Mouse (Mus musculus): ENCODE results near the gene Timd2. TPM values are rescaled to one million over a fixed set of nuclear protein-coding genes. Genes with fewer than 3 reads are reported as not detected.
"Not testable (repeated sequence)": the region's sequence is repeated elsewhere in the genome, so short reads cannot be mapped to it uniquely, and the experiment has no call there.

Timd2 gene
- polyA plus RNA-seq (2015; fragmentation: Nextera tagmentation; extraction: Ambion mirVana), result not detected in 2 replicates

GRCm38 (mm10) chr11:46706664-46707356, at the start of gene Timd2:
TSS of gene Timd2 (minus strand) at chr11:46707061.
- no peak within 1 kb of the TSS for H3K4me2 ChIP-seq
- no peak within 1 kb of the TSS for H3K27ac ChIP-seq (replicated peaks)
- 90% methylated on average over 6 of the region's 6 CpGs for WGBS
- no peak within 1 kb of the TSS for H3K4me3 ChIP-seq (replicated peaks)
- no peak within 1 kb of the TSS for H3K9ac ChIP-seq (replicated peaks)
- ATAC-seq (ENCODE audit: low FRiP score), result no peak
- H3K27me3 ChIP-seq (replicated peaks), result no peaks in the 10 kb centered on the region
- no peaks in the 10 kb centered on the region for H3K9me3 ChIP-seq (replicated peaks)
- H3K4me1 ChIP-seq, result no peaks in the 10 kb centered on the region
- H3K36me3 ChIP-seq, result no peaks in the 10 kb centered on the region

GRCm38 (mm10) chr11:46755714-46756113, 48.9 kb upstream of the Timd2 start:
- H3K27ac ChIP-seq (replicated peaks); H3K4me3 ChIP-seq (replicated peaks); H3K9me3 ChIP-seq (replicated peaks); ATAC-seq (ENCODE audit: low FRiP score); H3K27me3 ChIP-seq (replicated peaks); H3K4me2 ChIP-seq; H3K36me3 ChIP-seq; H3K4me1 ChIP-seq; H3K9ac ChIP-seq (replicated peaks): not testable (repeated sequence)
- WGBS, result 93% methylated on average over 6 of the region's 6 CpGs

- ATAC-seq (ENCODE audit: low FRiP score), result no peak
- no peaks in the 10 kb centered on the region for H3K36me3 ChIP-seq
- 65% methylated on average over 4 of the region's 4 CpGs for WGBS
- H3K4me3 ChIP-seq (replicated peaks), result no peak overlapping the region
- H3K27ac ChIP-seq (replicated peaks), result no peak overlapping the region
- no peaks in the 10 kb centered on the region for H3K27me3 ChIP-seq (replicated peaks)
- H3K4me1 ChIP-seq, result no peaks in the 10 kb centered on the region
- no peaks in the 10 kb centered on the region for H3K9me3 ChIP-seq (replicated peaks)
- H3K9ac ChIP-seq (replicated peaks), result no peak overlapping the region
- H3K4me2 ChIP-seq, result no peak overlapping the region
Observed at GRCm38 (mm10) chr11:46754669-46755068, 47.8 kb upstream of the Timd2 start.

GRCm38 (mm10) chr11:46753662-46754061, 46.8 kb upstream of the Timd2 start:
- ATAC-seq (ENCODE audit: low FRiP score), result no peak

GRCm38 (mm10) chr11:46747996-46748395, 41.1 kb upstream of the Timd2 start:
- no peak for ATAC-seq (ENCODE audit: low FRiP score)
- 51% methylated on average over 2 of the region's 2 CpGs for WGBS
- Histone ChIP-seq H3K4me2 (no peak overlapping the region), H3K36me3 (no peaks in the 10 kb centered on the region), H3K27ac (replicated peaks) (no peak overlapping the region), H3K9me3 (replicated peaks) (no peaks in the 10 kb centered on the region), H3K4me1 (no peaks in the 10 kb centered on the region), H3K27me3 (replicated peaks) (no peaks in the 10 kb centered on the region), H3K9ac (replicated peaks) (no peak overlapping the region), H3K4me3 (replicated peaks) (no peak overlapping the region)

More at GRCm38 (mm10) chr11:46753662-46754061, 46.8 kb upstream of the Timd2 start:
- Histone ChIP-seq H3K36me3 (no peaks in the 10 kb centered on the region), H3K9me3 (replicated peaks) (no peaks in the 10 kb centered on the region), H3K27ac (replicated peaks) (no peak overlapping the region), H3K4me1 (no peaks in the 10 kb centered on the region), H3K9ac (replicated peaks) (no peak overlapping the region), H3K4me3 (replicated peaks) (no peak overlapping the region), H3K4me2 (no peak overlapping the region), H3K27me3 (replicated peaks) (no peaks in the 10 kb centered on the region)
- WGBS, result 82% methylated on average over 2 of the region's 2 CpGs

- Histone ChIP-seq H3K36me3 (no peaks in the 10 kb centered on the region), H3K27me3 (replicated peaks) (no peaks in the 10 kb centered on the region), H3K9ac (replicated peaks) (no peak overlapping the region), H3K4me3 (replicated peaks) (no peak overlapping the region), H3K4me2 (no peak overlapping the region), H3K9me3 (replicated peaks) (no peaks in the 10 kb centered on the region), H3K4me1 (no peaks in the 10 kb centered on the region), H3K27ac (replicated peaks) (no peak overlapping the region)
- 83% methylated on average over 3 of the region's 3 CpGs for WGBS
- no peak for ATAC-seq (ENCODE audit: low FRiP score)
Observed at GRCm38 (mm10) chr11:46741716-46742115, 34.9 kb upstream of the Timd2 start.

GRCm38 (mm10) chr11:46740886-46741285, 34.0 kb upstream of the Timd2 start:
- no peaks in the 10 kb centered on the region for H3K9me3 ChIP-seq (replicated peaks)
- WGBS, result 83% methylated on average over 4 of the region's 4 CpGs
- H3K36me3 ChIP-seq, result no peaks in the 10 kb centered on the region
- no peak for ATAC-seq (ENCODE audit: low FRiP score)
- no peaks in the 10 kb centered on the region for H3K4me1 ChIP-seq
- H3K9ac ChIP-seq (replicated peaks), result no peak overlapping the region
- H3K4me3 ChIP-seq (replicated peaks), result no peak overlapping the region
- no peak overlapping the region for H3K4me2 ChIP-seq
- H3K27me3 ChIP-seq (replicated peaks), result no peaks in the 10 kb centered on the region
- H3K27ac ChIP-seq (replicated peaks), result no peak overlapping the region

GRCm38 (mm10) chr11:46739501-46739900, 32.6 kb upstream of the Timd2 start:
- no peaks in the 10 kb centered on the region for H3K27me3 ChIP-seq (replicated peaks)
- no peaks in the 10 kb centered on the region for H3K9me3 ChIP-seq (replicated peaks)
- H3K4me2 ChIP-seq, result no peak overlapping the region
- no peak overlapping the region for H3K9ac ChIP-seq (replicated peaks)
- no peaks in the 10 kb centered on the region for H3K4me1 ChIP-seq
- no peak overlapping the region for H3K4me3 ChIP-seq (replicated peaks)
- H3K27ac ChIP-seq (replicated peaks), result no peak overlapping the region
- WGBS, result 87% methylated on average over 4 of the region's 4 CpGs
- H3K36me3 ChIP-seq, result no peaks in the 10 kb centered on the region
- ATAC-seq (ENCODE audit: low FRiP score), result no peak

GRCm38 (mm10) chr11:46735076-46735475, 28.2 kb upstream of the Timd2 start, which contains the start of gene Havcr1:
TSS of gene Havcr1 (plus strand) at chr11:46735080.
- not testable (repeated sequence) for H3K27ac ChIP-seq (replicated peaks); ATAC-seq (ENCODE audit: low FRiP score); H3K9ac ChIP-seq (replicated peaks); H3K27me3 ChIP-seq (replicated peaks); H3K9me3 ChIP-seq (replicated peaks); H3K4me1 ChIP-seq; H3K36me3 ChIP-seq; H3K4me2 ChIP-seq; H3K4me3 ChIP-seq (replicated peaks)
- 96% methylated on average over 1 of the region's 1 CpGs for WGBS

- no peak for ATAC-seq (ENCODE audit: low FRiP score)
- Histone ChIP-seq H3K4me3 (replicated peaks) (no peak overlapping the region), H3K36me3 (no peaks in the 10 kb centered on the region), H3K4me2 (no peak overlapping the region), H3K9me3 (replicated peaks) (no peaks in the 10 kb centered on the region), H3K9ac (replicated peaks) (no peak overlapping the region), H3K27me3 (replicated peaks) (no peaks in the 10 kb centered on the region), H3K4me1 (no peaks in the 10 kb centered on the region), H3K27ac (replicated peaks) (no peak overlapping the region)
- 69% methylated on average over 1 of the region's 1 CpGs for WGBS
Observed at GRCm38 (mm10) chr11:46734617-46735016, 27.8 kb upstream of the Timd2 start.

GRCm38 (mm10) chr11:46733242-46733789, 26.5 kb upstream of the Timd2 start:
- H3K27ac ChIP-seq (replicated peaks), result no peak overlapping the region
- WGBS, result 65% methylated on average over 6 of the region's 6 CpGs
- H3K36me3 ChIP-seq, result no peaks in the 10 kb centered on the region
- no peaks in the 10 kb centered on the region for H3K4me1 ChIP-seq
- H3K4me3 ChIP-seq (replicated peaks), result no peak overlapping the region
- no peak overlapping the region for H3K4me2 ChIP-seq
- no peak for ATAC-seq (ENCODE audit: low FRiP score)
- no peaks in the 10 kb centered on the region for H3K9me3 ChIP-seq (replicated peaks)
- H3K9ac ChIP-seq (replicated peaks), result no peak overlapping the region
- H3K27me3 ChIP-seq (replicated peaks), result no peaks in the 10 kb centered on the region

- no peaks in the 10 kb centered on the region for H3K9me3 ChIP-seq (replicated peaks)
- 89% methylated on average over 11 of the region's 11 CpGs for whole genome bisulfite sequencing
- no peaks in the 10 kb centered on the region for H3K36me3 ChIP-seq
- no peak overlapping the region for H3K9ac ChIP-seq (replicated peaks)
- H3K27ac ChIP-seq (replicated peaks), result no peak overlapping the region
- H3K4me3 ChIP-seq (replicated peaks), result no peak overlapping the region
- no peak overlapping the region for H3K4me2 ChIP-seq
- no peaks in the 10 kb centered on the region for H3K27me3 ChIP-seq (replicated peaks)
- H3K4me1 ChIP-seq, result no peaks in the 10 kb centered on the region
- ATAC-seq (ENCODE audit: low FRiP score), result no peak
Observed at GRCm38 (mm10) chr11:46731541-46732070, 24.7 kb upstream of the Timd2 start.

Data from neural tube, embryonic 15.5 days (tissue).